ENCODE assay signal across 29 mouse cellular contexts in genomic region chr7:127718339-127718738, GRCm38 (mm10). TPM values are rescaled to one million over a fixed set of nuclear protein-coding genes. Genes with fewer than 3 reads are reported as not detected.
A peak's percentile ranks its signal among the peaks of the same experiment; 100 is the strongest.
DNase-seq lines count a peak whose midpoint lies in the region; ATAC-seq and TF ChIP-seq lines count a peak whose summit lies in the region.
"Had no signal": no experiment of that assay in that cellular context is flagged by ENCODE, and none has a peak within 500 bp of the region (broad histone marks: within the 10 kb centered on the region; RNA-seq: fewer than 3 reads in every experiment).

No protein-coding gene starts in this region.

- no peaks in the 10 kb centered on the region for H3K79me2 ChIP-seq in CH12.LX (replicated peaks; ENCODE audit: control insufficient read depth, extremely low read depth, insufficient read depth, poor library complexity, severe bottlenecking)

- dilution Hi-C loops in CH12.LX (cut with MboI; ENCODE audit: extremely low pct_ligation_motif_present, extremely low pct_unique_long_range_greater_than_20kb, low sequenced_read_pairs): no loop called here

- H3K36me3 ChIP-seq in CH12.LX (replicated peaks in 1 of 2; ENCODE audit: control insufficient read depth in 1 of 2, insufficient read depth in 1 of 2, low read length in 1 of 2): no peaks in the 10 kb centered on the region
- H3K36me3 ChIP-seq: embryonic facial prominence, embryonic 15.5 days; forebrain, embryonic 12.5 days had no signal

- no peaks in the 10 kb centered on the region for H3K4me1 ChIP-seq in CH12.LX (ENCODE audit: control insufficient read depth in 1 of 2, insufficient read depth in 2 of 2)

- no peak overlapping the region for H3K4me3 ChIP-seq in CH12.LX (replicated peaks in 1 of 3; ENCODE audit: low read depth in 2 of 3, low read length in 2 of 3, poor library complexity in 1 of 3)
- H3K4me3 ChIP-seq: embryonic facial prominence, embryonic 13.5 days; embryonic facial prominence, embryonic 15.5 days; erythroblast, embryonic 14.5 days; forebrain, embryonic 10.5 days; forebrain, embryonic 12.5 days had no signal

- TF ChIP-seq CTCF in CH12.LX (conservative IDR thresholded peaks at IDR 0.05 in 1 of 2, IDR thresholded peaks at IDR 0.05 in 1 of 2; ENCODE audit: low read depth in 2 of 2, low read length in 2 of 2): no peak

- no peaks in the 10 kb centered on the region for H3K9me3 ChIP-seq in CH12.LX (replicated peaks; ENCODE audit: low read length)
- H3K9me3 ChIP-seq: embryonic facial prominence, embryonic 13.5 days; embryonic facial prominence, embryonic 15.5 days; forebrain, embryonic 10.5 days; forebrain, embryonic 12.5 days had no signal

- H3K9ac ChIP-seq in CH12.LX (ENCODE audit: insufficient read depth, low read depth): no peak overlapping the region
- H3K9ac ChIP-seq: embryonic facial prominence, embryonic 13.5 days; embryonic facial prominence, embryonic 15.5 days; forebrain, embryonic 12.5 days had no signal

- TF ChIP-seq RAD21 in CH12.LX (IDR thresholded peaks at IDR 0.05; ENCODE audit: low read depth, low read length): no peak

- DNase-seq in 416B (ENCODE audit: low read depth): peak; percentile 23
- no peak for DNase-seq in CH12.LX (ENCODE audit: extremely low read depth)
- no peak for DNase-seq in c-Kit-positive CD71-positive TER-119-positive erythroid progenitor cells, embryonic 14.5 days (ENCODE audit: low spot score)
- DNase-seq in lung, postnatal 10 days: no peak
- DNase-seq: adrenal gland, adult 8-10 months; adrenal gland, postnatal 14 days; adrenal gland, postnatal 36 days; B cell, adult 2 months; cerebellum, adult 11 months; cerebellum, adult 18-20 months; cerebellum, adult 8-10 months; cerebellum, adult 9-11 months; cerebellum, postnatal 14 days; cerebellum, postnatal 36 days; embryo, embryonic 11 days had no signal

- H3K27me3 ChIP-seq in CH12.LX (replicated peaks): peaks cover 6% of the 10 kb centered on the region
- H3K27me3 ChIP-seq: embryonic facial prominence, embryonic 13.5 days; embryonic facial prominence, embryonic 15.5 days; forebrain, embryonic 12.5 days; Patski had no signal

- ATAC-seq in granulocyte monocyte progenitor cell, adult 5-6 weeks (replicated peaks; ENCODE audit: poor library complexity, severe bottlenecking): peak; percentile 36; the same call in 1 of the 2 replicates
- ATAC-seq: activated CD4-positive, CD25-positive, alpha-beta regulatory T cell, adult 4 months; CD4-positive, CD25-positive, alpha-beta regulatory T cell, adult 4 months; forebrain, embryonic 14.5 days; forebrain, embryonic 16.5 days; Patski had no signal

- H3K27ac ChIP-seq in CH12.LX (ENCODE audit: insufficient read depth, low read depth): no peak overlapping the region
- H3K27ac ChIP-seq: embryonic facial prominence, embryonic 13.5 days; embryonic facial prominence, embryonic 15.5 days; forebrain, embryonic 12.5 days had no signal

- no peak for TF ChIP-seq EP300 in CH12.LX (IDR thresholded peaks at IDR 0.05; ENCODE audit: low read length)

- no peak overlapping the region for H3K4me2 ChIP-seq in CH12.LX (ENCODE audit: insufficient read depth, low read depth, poor library complexity, severe bottlenecking)
- H3K4me2 ChIP-seq: embryonic facial prominence, embryonic 13.5 days; embryonic facial prominence, embryonic 15.5 days; forebrain, embryonic 12.5 days had no signal

- no peak for TF ChIP-seq POLR2A in CH12.LX (IDR thresholded peaks at IDR 0.05; ENCODE audit: low read depth, low read length)

- in situ Hi-C loops in CH12.LX (cut with MboI; ENCODE audit: low pct_ligation_motif_present, low pct_unique_long_range_greater_than_20kb, low sequenced_read_pairs): no loop called here

TF ChIP-seq in CH12.LX, 34 proteins besides CTCF, POLR2A, EP300 and RAD21:
- no peak for TF ChIP-seq UBTF (IDR thresholded peaks at IDR 0.05; ENCODE audit: low read depth, low read length)
- peak; percentile 85 for TF ChIP-seq TBP (conservative IDR thresholded peaks at IDR 0.05; ENCODE audit: low read depth, low read length)
- TF ChIP-seq MXI1 (IDR thresholded peaks at IDR 0.05; ENCODE audit: low read depth, low read length): no peak
- no peak for TF ChIP-seq GABPA (IDR thresholded peaks at IDR 0.05; ENCODE audit: insufficient replicate concordance, low read depth, low read length)

RNA-seq across cellular contexts. Expression of gene Ctf1, which starts 5.8 kb away (rescaled TPM):
- not detected in 2 replicates for total RNA-seq in CH12.LX (2012; rRNA removed)
- not detected in 2 replicates for total RNA-seq in CH12.LX (2014; rRNA removed)
- polyA plus RNA-seq in CH12.LX (2012; ENCODE audit: insufficient read length, low read depth): not detected in 2 replicates
- total RNA-seq in granulocyte monocyte progenitor cell, adult 5-6 weeks (2014; fragmentation: Nextera tagmentation): 0.73 and 1.2 TPM in 2 replicates
- 0.90 and 3.2 TPM in 2 replicates for total RNA-seq in granulocyte monocyte progenitor cell, adult 5-6 weeks (2017)
- polyA plus RNA-seq: activated CD4-positive, CD25-positive, alpha-beta regulatory T cell, adult 4 months; CD4-positive, CD25-positive, alpha-beta regulatory T cell, adult 4 months had no signal

RNA-seq across cellular contexts. Expression of gene Bcl7c, which starts 9.6 kb away (rescaled TPM):
- total RNA-seq in CH12.LX (2012; rRNA removed): 60.5 and 65.0 TPM in 2 replicates
- total RNA-seq in CH12.LX (2014; rRNA removed): 25.9 and 28.0 TPM in 2 replicates
- polyA plus RNA-seq in CH12.LX (2012; ENCODE audit: insufficient read length, low read depth): 71.3 and 73.5 TPM in 2 replicates
- 50.9 and 81.5 TPM in 2 replicates for total RNA-seq in granulocyte monocyte progenitor cell, adult 5-6 weeks (2014; fragmentation: Nextera tagmentation)
- 39.3 and 57.5 TPM in 2 replicates for total RNA-seq in granulocyte monocyte progenitor cell, adult 5-6 weeks (2017)

RNA-seq across cellular contexts. Expression of gene Ctf2, which starts 13.6 kb away (rescaled TPM):
- 0.08 TPM in 1 of 2 replicates, not detected in the other for total RNA-seq in CH12.LX (2012; rRNA removed)
- not detected in 2 replicates for total RNA-seq in CH12.LX (2014; rRNA removed)
- 0.36 TPM in 1 of 2 replicates, not detected in the other for polyA plus RNA-seq in CH12.LX (2012; ENCODE audit: insufficient read length, low read depth)
- not detected in 2 replicates for total RNA-seq in granulocyte monocyte progenitor cell, adult 5-6 weeks (2014; fragmentation: Nextera tagmentation)
- 0.31 TPM in 1 of 2 replicates, not detected in the other for total RNA-seq in granulocyte monocyte progenitor cell, adult 5-6 weeks (2017)
- total RNA-seq: adrenal gland, adult 18-20 months; adrenal gland, adult 8-10 months; adrenal gland, postnatal 14 days; adrenal gland, postnatal 36 days; common myeloid progenitor, adult 5-6 weeks had no signal
- polyA plus RNA-seq: activated CD4-positive, CD25-positive, alpha-beta regulatory T cell, adult 4 months; CD4-positive, CD25-positive, alpha-beta regulatory T cell, adult 4 months; frontal cortex, adult 2 months had no signal

RNA-seq across cellular contexts. Expression of gene Fbxl19, which starts 26.0 kb away (rescaled TPM):
- 25.1 and 28.2 TPM in 2 replicates for total RNA-seq in CH12.LX (2012; rRNA removed)
- total RNA-seq in CH12.LX (2014; rRNA removed): 22.4 and 22.6 TPM in 2 replicates
- polyA plus RNA-seq in CH12.LX (2012; ENCODE audit: insufficient read length, low read depth): 29.3 and 31.7 TPM in 2 replicates
- total RNA-seq in granulocyte monocyte progenitor cell, adult 5-6 weeks (2014; fragmentation: Nextera tagmentation): 11.1 and 11.7 TPM in 2 replicates
- 13.8 and 17.7 TPM in 2 replicates for total RNA-seq in granulocyte monocyte progenitor cell, adult 5-6 weeks (2017)

RNA-seq across cellular contexts. Expression of gene Orai3, which starts 51.3 kb away (rescaled TPM):
- total RNA-seq in CH12.LX (2012; rRNA removed): 15.7 and 16.9 TPM in 2 replicates
- total RNA-seq in CH12.LX (2014; rRNA removed): 9.3 and 11.6 TPM in 2 replicates
- polyA plus RNA-seq in CH12.LX (2012; ENCODE audit: insufficient read length, low read depth): 7.5 and 10.3 TPM in 2 replicates
- total RNA-seq in granulocyte monocyte progenitor cell, adult 5-6 weeks (2014; fragmentation: Nextera tagmentation): 36.8 and 41.2 TPM in 2 replicates
- total RNA-seq in granulocyte monocyte progenitor cell, adult 5-6 weeks (2017): 22.7 and 22.8 TPM in 2 replicates
